Mouse (Mus musculus): ENCODE results near the gene Plod2.

DNA sequence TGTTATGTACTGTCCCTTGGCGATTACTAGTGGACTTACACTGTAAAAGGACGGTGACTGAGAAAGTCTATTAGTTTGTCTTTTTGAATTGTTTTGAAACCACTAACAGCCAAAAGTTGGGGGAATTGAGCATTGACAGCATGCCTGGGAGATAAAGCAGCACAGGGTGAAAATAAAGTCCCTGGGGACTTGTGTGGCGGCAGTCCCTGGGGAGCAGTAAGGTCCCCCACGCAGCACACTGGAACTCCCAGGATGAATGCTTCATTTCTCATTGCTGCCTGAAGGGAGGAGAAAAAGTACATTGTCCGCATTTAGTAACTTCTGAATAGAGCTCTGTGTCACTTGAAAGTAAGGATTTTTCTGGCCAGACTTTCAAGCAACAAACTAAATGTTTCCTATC lies 49.5 kb downstream of the Plod2 start:
- TF ChIP-seq CTCF (conservative IDR thresholded peaks at IDR 0.05; ENCODE audit: low read length) (no peak), NANOG (IDR thresholded peaks at IDR 0.05; ENCODE audit: borderline replicate concordance, low read length) (no peak)

Data from E14TG2a.4 (cell line).